Mouse (Mus musculus) heart, postnatal 0 days (tissue): Measurements from ENCODE around the gene H13. TPM values are rescaled to one million over a fixed set of nuclear protein-coding genes. Genes with fewer than 3 reads are reported as not detected.

Experiments used
- ATAC-seq: fragments of 200-750 bp; cut with Nextera tagmentation; 2 replicates; pipeline ENCODE4 v1.8.0; 2017; ENCODE audit warnings: low read depth, moderate number of reproducible peaks, moderate library complexity; ENCODE audit not compliant: insufficient read depth
- DNase-seq: peaks from one replicate; pipeline ENCODE4 v3.0.0-alpha.2; 2016; ENCODE audit warnings: low spot score
- H3K27ac ChIP-seq: fragments of 300-500 bp; sonication (generic); 2 replicates; pipeline ENCODE4 v1.5.1; 2014; ENCODE audit warnings: low read depth, mild to moderate bottlenecking
- H3K27me3 ChIP-seq: fragments of 300-500 bp; sonication (generic); 2 replicates; pipeline ENCODE4 v1.6.1; 2014; ENCODE audit warnings: low read length, mixed read lengths; ENCODE audit not compliant: control insufficient read depth, insufficient read depth
- H3K36me3 ChIP-seq: fragments of 300-500 bp; sonication (generic); replicated peaks from 2 replicates; pipeline ENCODE4 v1.6.1; 2014; ENCODE audit warnings: low read length, mixed read lengths; ENCODE audit not compliant: control insufficient read depth, insufficient read depth
- H3K4me1 ChIP-seq: fragments of 300-500 bp; sonication (generic); 2 replicates; pipeline ENCODE4 v1.6.1; 2014; ENCODE audit warnings: antibody characterized with exemption; ENCODE audit not compliant: control insufficient read depth, insufficient read depth
- H3K4me2 ChIP-seq: fragments of 300-500 bp; sonication (generic); 2 replicates; pipeline ENCODE4 v1.6.1; 2014; ENCODE audit warnings: low read depth, mild to moderate bottlenecking, low read length, moderate library complexity
- H3K4me3 ChIP-seq: fragments of 300-500 bp; sonication (generic); 2 replicates; pipeline ENCODE4 v1.5.1; 2014; ENCODE audit warnings: low read depth, low read length
- H3K9ac ChIP-seq: fragments of 300-500 bp; sonication (generic); replicated peaks from 2 replicates; pipeline ENCODE4 v1.6.1; 2014; ENCODE audit warnings: low read depth, low read length, mixed read lengths
- H3K9me3 ChIP-seq: fragments of 300-500 bp; sonication (generic); replicated peaks from 2 replicates; pipeline ENCODE4 v1.6.1; 2016; ENCODE audit warnings: low read length; ENCODE audit not compliant: control insufficient read depth
- CTCF ChIP-seq: IDR thresholded peaks from 2 replicates; pipeline ENCODE4 v1.5.1; 2016; ENCODE audit warnings: antibody characterized with exemption, control low read depth, low read depth
- EP300 ChIP-seq: IDR thresholded peaks from 2 replicates; pipeline ENCODE4 v1.6.1; 2016; ENCODE audit warnings: antibody characterized with exemption, low read depth
- WGBS: fragments of 180-500 bp; shearing (Covaris S2); extraction: QIAGEN DNeasy Blood & Tissue Kit; methylation state at CpG from one replicate; pipeline ENCODE4 v1.1.7; 2014; 5-methylcytosine and 5-hydroxymethylcytosine counted together
- polyA plus RNA-seq: library from polyadenylated mRNA; unstranded; fragments of >200 nt; fragmentation: Nextera tagmentation; extraction: Ambion mirVana; gene quantifications from 2 replicates; pipeline ENCODE4 v1.2.1, GENCODE M21; 2015
- total RNA-seq: library from RNA; depleted of rRNA; stranded (reverse); fragments of >200 nt; gene quantifications from 2 replicates; pipeline ENCODE4 v1.2.3, GENCODE M21; 2014; ENCODE audit warnings: low replicate concordance

H13 gene
- total and polyA plus RNA-seq, 2 experiments from 2014 or later, result 55.0 to 68.6 TPM

DNA sequence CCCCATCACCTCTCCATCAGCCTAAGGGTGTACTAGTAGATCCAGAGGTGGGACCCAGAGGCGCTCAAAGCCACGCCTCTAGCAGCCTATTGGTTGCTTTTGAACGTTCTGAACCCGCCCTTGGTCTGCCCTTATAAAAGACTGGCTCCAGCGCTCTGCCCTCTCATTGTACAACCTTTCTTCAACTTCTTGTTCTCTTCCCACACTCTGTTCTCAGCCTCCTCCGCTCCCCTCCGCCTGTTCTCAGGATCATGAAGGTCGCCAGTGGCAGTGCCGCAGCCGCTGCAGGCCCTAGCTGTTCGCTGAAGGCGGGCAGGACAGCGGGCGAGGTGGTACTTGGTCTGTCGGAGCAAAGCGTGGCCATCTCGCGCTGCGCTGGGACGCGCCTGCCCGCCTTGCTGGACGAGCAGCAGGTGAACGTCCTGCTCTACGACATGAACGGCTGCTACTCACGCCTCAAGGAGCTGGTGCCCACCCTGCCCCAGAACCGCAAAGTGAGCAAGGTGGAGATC lies 66.9 kb downstream of the H13 start, which contains the start of gene Id1:
Id1 (plus strand) TSS at position 162 of the 512 bp plus-strand sequence.
- Histone ChIP-seq H3K27me3 (no peaks in the 10 kb centered on the region), H3K9ac (peak within 1 kb of the TSS; percentile 79), H3K4me3 (peak within 1 kb of the TSS; percentile 71), H3K4me2 (peak within 1 kb of the TSS; percentile 73), H3K27ac (peak within 1 kb of the TSS; percentile 89), H3K9me3 (no peaks in the 10 kb centered on the region), H3K4me1 (peaks cover 10% of the 10 kb centered on the region), H3K36me3 (no peaks in the 10 kb centered on the region)
- under 1% methylated on average over 28 of the region's 28 CpGs for WGBS
- DNase-seq, result peak; percentile 94
- ATAC-seq, result peak; percentile 71
- TF ChIP-seq CTCF (no peak), EP300 (no peak)

DNA sequence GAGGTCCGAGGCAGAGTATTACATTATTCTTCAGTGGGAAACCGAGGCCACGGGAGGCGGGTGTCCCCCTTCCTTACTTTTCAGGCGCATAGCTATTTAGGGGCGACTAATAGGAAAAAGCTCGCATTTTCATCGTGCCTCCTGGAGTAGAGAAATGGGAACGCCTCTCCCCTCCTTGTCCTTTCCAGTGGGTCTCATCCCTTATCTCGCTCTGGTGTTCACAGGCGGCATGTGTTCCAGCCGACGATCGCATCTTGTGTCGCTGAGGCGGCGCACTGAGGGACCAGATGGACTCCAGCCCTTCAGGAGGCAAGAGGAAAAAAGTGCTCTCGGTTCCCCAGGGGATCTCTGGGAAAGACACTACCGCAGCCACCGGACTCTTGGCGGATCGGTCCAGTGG lies 67.5 kb downstream of the H13 start:
- WGBS, result 2% methylated on average over 22 of the region's 22 CpGs
- TF ChIP-seq CTCF (no peak), EP300 (no peak)
- Histone ChIP-seq H3K27ac (peak overlapping the region; percentile 89), H3K36me3 (no peaks in the 10 kb centered on the region), H3K4me1 (peaks cover 16% of the 10 kb centered on the region), H3K4me2 (peak overlapping the region; percentile 73), H3K4me3 (peak overlapping the region; percentile 71), H3K9ac (peak overlapping the region; percentile 79), H3K9me3 (no peaks in the 10 kb centered on the region), H3K27me3 (no peaks in the 10 kb centered on the region)
- ATAC-seq, result no peak
- DNase-seq, result no peak

DNA sequence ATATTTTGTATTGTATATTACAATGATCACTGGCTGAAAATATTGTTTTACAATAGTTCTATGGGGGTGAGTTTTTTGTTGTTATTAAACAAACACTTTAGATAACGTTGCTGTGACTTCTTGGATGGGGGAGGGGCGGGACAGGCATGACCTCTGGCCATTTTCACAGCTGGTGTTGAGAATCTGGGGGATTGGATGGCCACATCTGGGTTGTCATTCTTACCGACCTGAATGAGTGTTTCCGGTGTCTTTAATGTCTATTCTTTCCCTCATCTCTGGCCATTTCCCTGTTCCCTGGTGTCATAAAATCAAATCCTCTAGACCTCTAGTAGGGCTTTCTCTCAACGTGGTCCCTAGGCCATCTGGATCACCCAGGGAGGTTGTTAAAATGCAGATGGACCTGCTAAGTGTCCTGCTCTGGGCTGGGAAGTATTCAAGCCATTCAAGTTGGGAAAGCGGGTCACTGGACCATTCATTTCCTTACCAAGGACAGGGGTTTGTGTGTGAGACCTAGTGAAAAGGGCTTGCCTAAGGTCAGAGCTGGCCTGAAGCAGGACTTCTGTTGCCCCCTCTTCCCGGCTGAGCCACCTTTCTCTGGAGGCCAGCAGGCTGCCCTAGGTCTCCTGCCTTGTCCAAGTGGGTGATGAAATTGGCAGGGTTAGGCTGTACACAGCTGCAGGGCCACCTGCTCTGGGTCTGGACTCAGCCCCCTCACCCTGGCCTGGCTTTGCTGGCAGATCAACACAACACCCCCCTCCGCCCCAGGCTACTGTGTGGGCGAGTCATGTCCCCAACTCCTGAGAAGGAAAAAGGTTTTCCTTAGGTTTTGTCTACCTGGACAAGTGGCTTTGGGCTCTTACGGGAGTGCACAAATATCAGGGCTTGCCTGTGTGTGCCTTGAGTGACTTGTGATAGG lies 68.3 kb downstream of the H13 start:
- no peaks in the 10 kb centered on the region for H3K9me3 ChIP-seq
- TF ChIP-seq CTCF, result no peak
- TF ChIP-seq EP300, result no peak
- no peak for ATAC-seq
- peak overlapping the region; percentile 79 for H3K9ac ChIP-seq
- no peaks in the 10 kb centered on the region for H3K36me3 ChIP-seq
- DNase-seq, result no peak
- H3K4me3 ChIP-seq, result peak overlapping the region; percentile 71
- peaks cover 22% of the 10 kb centered on the region for H3K4me1 ChIP-seq
- H3K27me3 ChIP-seq, result no peaks in the 10 kb centered on the region
- H3K4me2 ChIP-seq, result peak overlapping the region; percentile 73
- peak overlapping the region; percentile 89 for H3K27ac ChIP-seq
- WGBS, result 22% methylated on average over 10 of the region's 10 CpGs

DNA sequence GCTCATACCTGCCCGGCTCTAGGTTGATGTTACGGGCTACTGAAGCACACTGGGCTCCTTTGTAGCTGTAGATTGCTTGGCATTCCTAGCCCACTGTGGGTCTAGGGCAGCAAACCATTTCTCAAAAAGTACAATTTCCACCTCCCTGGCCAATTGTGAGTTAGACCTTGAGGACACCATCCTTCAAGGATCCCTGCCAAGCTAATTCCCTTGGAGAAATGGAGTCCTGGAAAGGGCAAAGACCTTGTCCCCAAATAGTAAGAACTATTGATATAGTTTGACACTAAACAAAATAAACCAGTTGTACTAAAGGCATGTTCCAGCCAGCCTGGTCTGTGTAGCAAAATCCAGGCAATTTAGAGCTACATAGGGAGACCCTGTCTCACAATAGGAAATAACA lies 69.1 kb downstream of the H13 start:
- H3K4me1 ChIP-seq, result peaks cover 22% of the 10 kb centered on the region
- H3K9ac ChIP-seq, result peak overlapping the region; percentile 79
- peak overlapping the region; percentile 71 for H3K4me3 ChIP-seq

DNA sequence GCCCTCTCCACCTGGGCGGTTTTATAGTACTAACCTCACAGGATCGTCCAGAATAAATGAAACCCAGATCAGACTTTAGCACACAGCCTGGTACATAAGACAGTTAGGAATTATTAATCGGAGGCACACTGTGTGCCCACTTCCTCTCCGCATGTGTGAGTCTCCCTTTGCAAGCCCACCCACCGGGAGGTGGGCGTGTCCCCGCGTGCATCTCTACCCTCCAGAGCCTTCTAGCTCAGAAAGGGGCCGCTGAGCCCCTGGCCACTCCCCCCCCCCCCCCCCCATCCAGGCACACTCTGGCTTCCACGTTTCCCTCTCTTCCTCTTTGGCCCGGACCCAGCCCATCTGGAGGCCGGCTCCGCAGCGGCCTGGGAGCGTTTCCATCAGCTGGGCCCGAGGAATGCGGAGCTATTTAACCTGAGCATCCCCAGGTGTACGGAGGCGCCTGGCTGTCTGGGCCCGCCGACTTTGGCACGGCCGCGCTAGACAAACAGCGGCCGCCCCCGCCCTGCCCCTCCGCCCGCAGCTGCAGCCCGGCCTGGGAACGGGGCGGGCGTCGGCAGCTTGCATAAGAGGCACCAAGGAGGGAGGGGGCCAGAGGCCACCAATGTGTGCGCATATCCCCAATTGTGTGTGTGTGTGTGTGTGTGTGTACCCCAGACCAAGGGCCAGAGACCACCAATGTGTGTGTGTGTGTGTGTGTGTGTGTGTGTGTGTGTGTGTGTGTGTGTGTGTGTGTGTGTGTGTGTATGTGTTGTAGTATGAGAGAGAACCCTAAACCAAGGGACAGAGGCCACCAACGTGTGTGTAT lies 70.0 kb downstream of the H13 start:
- peak overlapping the region; percentile 71 for H3K4me3 ChIP-seq
- no peaks in the 10 kb centered on the region for H3K9me3 ChIP-seq
- peak; percentile 19 for ATAC-seq
- H3K27ac ChIP-seq, result peak overlapping the region; percentile 89
- 4% methylated on average over 33 of the region's 36 CpGs for WGBS
- peak; percentile 73 for DNase-seq
- H3K4me1 ChIP-seq, result peaks cover 22% of the 10 kb centered on the region
- TF ChIP-seq CTCF (no peak), EP300 (peak; percentile 65)
- H3K27me3 ChIP-seq, result no peaks in the 10 kb centered on the region
- H3K9ac ChIP-seq, result peak overlapping the region; percentile 79
- peak overlapping the region; percentile 73 for H3K4me2 ChIP-seq
- no peaks in the 10 kb centered on the region for H3K36me3 ChIP-seq

More for the DNA sequence above, 69.1 kb downstream of the H13 start:
- Histone ChIP-seq H3K36me3 (no peaks in the 10 kb centered on the region), H3K4me2 (peak overlapping the region; percentile 73), H3K27me3 (no peaks in the 10 kb centered on the region), H3K27ac (peak overlapping the region; percentile 89), H3K9me3 (no peaks in the 10 kb centered on the region)
- DNase-seq, result no peak
- no peak for TF ChIP-seq CTCF
- TF ChIP-seq EP300, result no peak
- 56% methylated on average over 2 of the region's 2 CpGs for WGBS
- ATAC-seq, result no peak
